Mouse (Mus musculus) stomach, postnatal 0 days (tissue): Measurements from ENCODE around the gene Hmcn1. TPM values are rescaled to one million over a fixed set of nuclear protein-coding genes. Genes with fewer than 3 reads are reported as not detected.

ENCODE experiments used
- ATAC-seq: fragments of 200-750 bp; cut with Nextera tagmentation; 2 replicates; pipeline ENCODE4 v1.8.0; 2017; ENCODE audit not compliant: low FRiP score, low TSS enrichment
- DNase-seq: peaks from one replicate; pipeline ENCODE4 v3.0.0-alpha.2; 2016; ENCODE audit warnings: low spot score
- H3K27ac ChIP-seq: fragments of 300-500 bp; sonication (generic); replicated peaks from 2 replicates; pipeline ENCODE4 v1.5.1; 2014; ENCODE audit warnings: mild to moderate bottlenecking, control low read depth
- H3K27me3 ChIP-seq: fragments of 300-500 bp; sonication (generic); 2 replicates; pipeline ENCODE4 v1.6.1; 2014; ENCODE audit warnings: low read length; ENCODE audit not compliant: control insufficient read depth, insufficient read depth
- H3K36me3 ChIP-seq: fragments of 300-500 bp; sonication (generic); 2 replicates; pipeline ENCODE4 v1.6.1; 2014; ENCODE audit warnings: low read length, mixed read lengths; ENCODE audit not compliant: control insufficient read depth, insufficient read depth
- H3K4me1 ChIP-seq: fragments of 300-500 bp; sonication (generic); replicated peaks from 2 replicates; pipeline ENCODE4 v1.6.1; 2014; ENCODE audit warnings: antibody characterized with exemption; ENCODE audit not compliant: control insufficient read depth, insufficient read depth
- H3K4me2 ChIP-seq: fragments of 300-500 bp; sonication (generic); replicated peaks from 2 replicates; pipeline ENCODE4 v1.6.1; 2014; ENCODE audit warnings: low read depth, mild to moderate bottlenecking, control low read depth, moderate library complexity
- H3K4me3 ChIP-seq: fragments of 300-500 bp; sonication (generic); 2 replicates; pipeline ENCODE4 v1.5.1; 2014; ENCODE audit warnings: low read depth, low read length, control low read depth
- H3K9ac ChIP-seq: fragments of 300-500 bp; sonication (generic); 2 replicates; pipeline ENCODE4 v1.6.1; 2014; ENCODE audit warnings: mild to moderate bottlenecking, low read length, control low read depth, mixed read lengths
- H3K9me3 ChIP-seq: fragments of 300-500 bp; sonication (generic); 2 replicates; pipeline ENCODE4 v1.6.1; 2016; ENCODE audit warnings: low read length; ENCODE audit not compliant: control insufficient read depth
- CTCF ChIP-seq: IDR thresholded peaks from 2 replicates; pipeline ENCODE4 v1.5.1; 2016; ENCODE audit warnings: antibody characterized with exemption, low read depth, mild to moderate bottlenecking, moderate library complexity
- EP300 ChIP-seq: optimal IDR thresholded peaks from 2 replicates; pipeline ENCODE3; 2016; ENCODE audit warnings: antibody characterized with exemption
- WGBS: fragments of 180-500 bp; shearing (Covaris S2); extraction: QIAGEN DNeasy Blood & Tissue Kit; methylation state at CpG from one replicate; pipeline ENCODE4 v1.1.7; 2014; 5-methylcytosine and 5-hydroxymethylcytosine counted together
- polyA plus RNA-seq: library from polyadenylated mRNA; unstranded; fragments of >200 nt; fragmentation: Nextera tagmentation; extraction: Ambion mirVana; gene quantifications from 2 replicates; pipeline ENCODE4 v1.2.1, GENCODE M21; 2015

Gene Hmcn1
- polyA plus RNA-seq, 1 experiment from 2014 or later = 8.0 TPM

DNA sequence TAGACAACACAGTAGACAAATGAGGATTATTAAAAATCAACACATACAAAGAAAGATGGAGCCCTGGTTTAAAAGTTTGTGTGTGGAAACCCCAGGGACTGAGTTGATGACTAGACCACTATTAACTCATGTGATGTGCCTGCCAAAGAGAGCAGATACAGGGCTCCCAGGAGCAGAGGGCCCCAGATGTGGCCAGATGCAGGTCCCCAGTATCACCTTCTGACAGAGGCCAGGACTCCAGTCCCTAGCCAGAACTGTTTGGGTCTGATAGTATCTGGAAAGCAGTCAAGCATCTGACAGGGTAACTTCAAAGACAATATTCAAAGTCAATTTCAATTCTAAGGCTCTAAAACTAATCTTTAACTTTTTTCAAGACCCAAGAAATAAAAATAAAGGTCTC is 124.0 kb downstream of the Hmcn1 start:
- no peak overlapping the region for H3K27ac ChIP-seq
- DNase-seq (no peak), ATAC-seq (no peak)
- no peaks in the 10 kb centered on the region for H3K9me3 ChIP-seq
- no peaks in the 10 kb centered on the region for H3K36me3 ChIP-seq
- no peak for TF ChIP-seq CTCF
- no peak for TF ChIP-seq EP300
- no peak overlapping the region for H3K4me2 ChIP-seq
- H3K27me3 ChIP-seq = no peaks in the 10 kb centered on the region
- no peak overlapping the region for H3K4me3 ChIP-seq
- H3K9ac ChIP-seq = no peak overlapping the region
- H3K4me1 ChIP-seq = no peaks in the 10 kb centered on the region

GRCm38 (mm10) chr1:150866615-150867014 is 126.6 kb downstream of the Hmcn1 start:
- DNase-seq (no peak), ATAC-seq (no peak)
- no peaks in the 10 kb centered on the region for H3K9me3 ChIP-seq
- H3K27me3 ChIP-seq = no peaks in the 10 kb centered on the region
- TF ChIP-seq EP300 (no peak), CTCF (no peak)
- H3K4me3 ChIP-seq = no peak overlapping the region
- H3K4me1 ChIP-seq = no peaks in the 10 kb centered on the region
- H3K4me2 ChIP-seq = no peak overlapping the region
- no peaks in the 10 kb centered on the region for H3K36me3 ChIP-seq
- no peak overlapping the region for H3K9ac ChIP-seq
- 43% methylated on average over 5 of the region's 5 CpGs for WGBS
- H3K27ac ChIP-seq = no peak overlapping the region

GRCm38 (mm10) chr1:150857779-150858178 is 135.5 kb downstream of the Hmcn1 start:
- ATAC-seq (no peak), DNase-seq (no peak)
- Histone ChIP-seq H3K27me3 (no peaks in the 10 kb centered on the region), H3K9ac (no peak overlapping the region), H3K4me2 (no peak overlapping the region), H3K4me1 (no peaks in the 10 kb centered on the region), H3K4me3 (no peak overlapping the region), H3K9me3 (no peaks in the 10 kb centered on the region), H3K27ac (no peak overlapping the region), H3K36me3 (no peaks in the 10 kb centered on the region)
- WGBS = 94% methylated on average over 2 of the region's 2 CpGs
- TF ChIP-seq EP300 (no peak), CTCF (no peak)

DNA sequence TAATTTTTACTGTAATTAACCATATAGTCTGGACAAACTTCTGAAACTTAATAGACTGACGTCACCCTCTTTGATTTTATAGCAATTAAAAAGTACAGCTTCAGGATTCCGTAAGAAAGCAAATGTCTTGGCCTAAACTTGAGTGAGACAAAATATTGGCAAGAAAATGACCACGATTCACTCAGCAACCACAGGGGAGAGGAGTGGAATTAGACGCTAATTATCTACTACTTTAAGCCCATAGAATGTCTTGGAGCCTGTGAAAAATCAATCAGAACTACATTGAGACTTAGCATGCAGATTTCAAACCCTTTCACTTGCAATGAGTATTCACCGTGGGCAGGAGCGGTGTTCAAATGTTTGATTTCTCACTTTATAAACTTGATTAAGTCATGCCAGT is 159.8 kb downstream of the Hmcn1 start:
- no peak overlapping the region for H3K4me2 ChIP-seq
- no peak overlapping the region for H3K4me3 ChIP-seq
- DNase-seq (no peak), ATAC-seq (no peak)
- 82% methylated on average over 6 of the region's 6 CpGs for WGBS
- no peaks in the 10 kb centered on the region for H3K9me3 ChIP-seq
- TF ChIP-seq CTCF (no peak), EP300 (no peak)
- H3K27ac ChIP-seq = no peak overlapping the region
- no peak overlapping the region for H3K9ac ChIP-seq
- H3K27me3 ChIP-seq = no peaks in the 10 kb centered on the region
- H3K36me3 ChIP-seq = no peaks in the 10 kb centered on the region
- H3K4me1 ChIP-seq = no peaks in the 10 kb centered on the region

GRCm38 (mm10) chr1:150829851-150830250 is 163.4 kb downstream of the Hmcn1 start:
- no peak for ATAC-seq
- 77% methylated on average over 7 of the region's 7 CpGs for WGBS
- no peaks in the 10 kb centered on the region for H3K27me3 ChIP-seq

GRCm38 (mm10) chr1:150827169-150827568 is 166.1 kb downstream of the Hmcn1 start:
- TF ChIP-seq EP300 = no peak
- TF ChIP-seq CTCF = no peak
- WGBS = 52% methylated on average over 5 of the region's 5 CpGs
- H3K27me3 ChIP-seq = no peaks in the 10 kb centered on the region
- no peak for ATAC-seq
- H3K36me3 ChIP-seq = no peaks in the 10 kb centered on the region
- no peak overlapping the region for H3K27ac ChIP-seq
- no peak overlapping the region for H3K4me2 ChIP-seq
- no peak overlapping the region for H3K9ac ChIP-seq
- H3K4me3 ChIP-seq = no peak overlapping the region
- DNase-seq = no peak
- no peaks in the 10 kb centered on the region for H3K4me1 ChIP-seq
- H3K9me3 ChIP-seq = no peaks in the 10 kb centered on the region

More at GRCm38 (mm10) chr1:150829851-150830250, 163.4 kb downstream of the Hmcn1 start:
- Histone ChIP-seq H3K9me3 (no peaks in the 10 kb centered on the region), H3K27ac (no peak overlapping the region), H3K4me1 (no peaks in the 10 kb centered on the region), H3K4me3 (no peak overlapping the region), H3K9ac (no peak overlapping the region), H3K4me2 (no peak overlapping the region), H3K36me3 (no peaks in the 10 kb centered on the region)
- TF ChIP-seq EP300 (no peak), CTCF (no peak)
- no peak for DNase-seq
